ENCODE assay signal across 22 mouse cellular contexts in genomic region chr1:143675734-143676361, GRCm38 (mm10). TPM values are rescaled to one million over a fixed set of nuclear protein-coding genes. Genes with fewer than 3 reads are reported as not detected.
DNase-seq lines count a peak whose midpoint lies in the region; ATAC-seq and TF ChIP-seq lines count a peak whose summit lies in the region.
"Had no signal": no experiment of that assay in that cellular context is flagged by ENCODE, and none has a peak within 500 bp of the region (broad histone marks: within the 10 kb centered on the region; RNA-seq: fewer than 3 reads in every experiment).

No protein-coding gene starts in this region.

- no peak overlapping the region for H3K4me3 ChIP-seq in embryonic facial prominence, embryonic 11.5 days (ENCODE audit: low read depth, low read length)
- no peak overlapping the region for H3K4me3 ChIP-seq in embryonic facial prominence, embryonic 10.5 days
- no peak overlapping the region for H3K4me3 ChIP-seq in kidney, postnatal 0 days (replicated peaks; ENCODE audit: low read depth, low read length)
- H3K4me3 ChIP-seq in kidney, adult 2 months (ENCODE audit: insufficient read depth, low read depth, low read length), result no peak overlapping the region
- H3K4me3 ChIP-seq: embryonic facial prominence, embryonic 15.5 days; limb, embryonic 10.5 days; liver, embryonic 13.5 days; midbrain, embryonic 10.5 days had no signal

- no peaks in the 10 kb centered on the region for H3K27me3 ChIP-seq in embryonic facial prominence, embryonic 11.5 days (ENCODE audit: control insufficient read depth, insufficient read depth, low read length)
- H3K27me3 ChIP-seq in embryonic facial prominence, embryonic 10.5 days (replicated peaks; ENCODE audit: low read depth, poor library complexity, severe bottlenecking), result no peaks in the 10 kb centered on the region
- H3K27me3 ChIP-seq in kidney, postnatal 0 days (ENCODE audit: insufficient read depth, low read length), result no peaks in the 10 kb centered on the region
- no peaks in the 10 kb centered on the region for H3K27me3 ChIP-seq in kidney, adult 2 months (replicated peaks; ENCODE audit: control insufficient read depth, insufficient read depth, low read length)
- H3K27me3 ChIP-seq: embryonic facial prominence, embryonic 15.5 days; liver, embryonic 13.5 days had no signal

- no peaks in the 10 kb centered on the region; the same call in 1 of the 2 replicates for H3K36me3 ChIP-seq in embryonic facial prominence, embryonic 11.5 days (replicated peaks; ENCODE audit: control insufficient read depth, insufficient read depth, low read depth, low read length)
- peaks cover 75% of the 10 kb centered on the region for H3K36me3 ChIP-seq in embryonic facial prominence, embryonic 10.5 days (replicated peaks)
- peaks cover 4% of the 10 kb centered on the region; the same call in 1 of the 2 replicates for H3K36me3 ChIP-seq in kidney, postnatal 0 days (ENCODE audit: insufficient read depth, low read length)
- no peaks in the 10 kb centered on the region for H3K36me3 ChIP-seq in kidney, adult 2 months (ENCODE audit: control insufficient read depth, insufficient read depth, low read length)

- WGBS in embryonic facial prominence, embryonic 11.5 days, result 94% methylated on average over 4 of the region's 4 CpGs
- WGBS in embryonic facial prominence, embryonic 10.5 days, result 95% methylated on average over 4 of the region's 4 CpGs
- 87% methylated on average over 4 of the region's 4 CpGs for WGBS in kidney, postnatal 0 days
- WGBS in kidney, adult 2 months, result 89% methylated on average over 4 of the region's 4 CpGs

- H3K9ac ChIP-seq in embryonic facial prominence, embryonic 11.5 days (replicated peaks; ENCODE audit: low read length), result no peak overlapping the region
- no peak overlapping the region for H3K9ac ChIP-seq in kidney, postnatal 0 days (ENCODE audit: low read depth, low read length)
- H3K9ac ChIP-seq: embryonic facial prominence, embryonic 15.5 days; liver, embryonic 13.5 days had no signal

- TF ChIP-seq CTCF in kidney, postnatal 0 days (IDR thresholded peaks at IDR 0.05; ENCODE audit: low read depth), result peak; percentile 31
- no peak for TF ChIP-seq CTCF in kidney, adult 2 months (conservative IDR thresholded peaks at IDR 0.05; ENCODE audit: insufficient read depth, insufficient read length, low read depth, low read length)

- no peak for ATAC-seq in embryonic facial prominence, embryonic 11.5 days (replicated peaks; ENCODE audit: insufficient number of reproducible peaks, low FRiP score, low TSS enrichment, low read depth)
- ATAC-seq in kidney, postnatal 0 days (replicated peaks; ENCODE audit: low FRiP score, low read depth), result no peak
- ATAC-seq in CD4-positive, CD25-positive, alpha-beta regulatory T cell, adult 4 months, result peak; percentile 29

- no peaks in the 10 kb centered on the region for H3K9me3 ChIP-seq in embryonic facial prominence, embryonic 11.5 days (replicated peaks; ENCODE audit: control insufficient read depth, low read length)
- no peaks in the 10 kb centered on the region for H3K9me3 ChIP-seq in embryonic facial prominence, embryonic 10.5 days
- no peaks in the 10 kb centered on the region for H3K9me3 ChIP-seq in kidney, postnatal 0 days (replicated peaks; ENCODE audit: low read length)
- H3K9me3 ChIP-seq: embryonic facial prominence, embryonic 15.5 days; limb, embryonic 10.5 days; liver, embryonic 13.5 days; midbrain, embryonic 10.5 days had no signal

- no peak overlapping the region for H3K4me2 ChIP-seq in embryonic facial prominence, embryonic 11.5 days (ENCODE audit: low read depth, low read length)
- no peak overlapping the region for H3K4me2 ChIP-seq in kidney, postnatal 0 days (ENCODE audit: low read length)
- H3K4me2 ChIP-seq: embryonic facial prominence, embryonic 15.5 days; heart, embryonic 11.5 days; liver, embryonic 13.5 days had no signal

- no peak for TF ChIP-seq POLR2A in kidney, adult 2 months (IDR thresholded peaks at IDR 0.05; ENCODE audit: low read depth, low read length)

- DNase-seq in embryonic facial prominence, embryonic 11.5 days (ENCODE audit: low spot score), result peak; percentile 6
- no peak for DNase-seq in embryonic facial prominence, embryonic 10.5 days (ENCODE audit: low spot score)
- DNase-seq in kidney, postnatal 0 days (ENCODE audit: low spot score), result no peak
- no peak for DNase-seq in kidney, postnatal 4 days
- DNase-seq in brain, embryonic 18.5 days (ENCODE audit: low read depth, low spot score), result peak; percentile 22
- DNase-seq in right cerebral cortex, adult 2 months (ENCODE audit: low spot score in 2 of 2), result no peak
- no peak for DNase-seq in kidney, adult 2 months
- DNase-seq: adrenal gland, postnatal 14 days; cerebellum, postnatal 25 days; gastrocnemius, postnatal 14 days; heart, postnatal 4 days; kidney, postnatal 36 days; layer of hippocampus, postnatal 36 days; liver, embryonic 13.5 days; lung, postnatal 14 days; right cerebral cortex, postnatal 4 days; thymus, adult 2 months had no signal

- H3K27ac ChIP-seq in embryonic facial prominence, embryonic 11.5 days (replicated peaks; ENCODE audit: low read depth, low read length), result no peak overlapping the region
- H3K27ac ChIP-seq in embryonic facial prominence, embryonic 10.5 days (replicated peaks), result no peak overlapping the region
- no peak overlapping the region for H3K27ac ChIP-seq in kidney, postnatal 0 days
- no peak overlapping the region for H3K27ac ChIP-seq in kidney, adult 2 months (ENCODE audit: insufficient read depth, low read depth, low read length)
- H3K27ac ChIP-seq: embryonic facial prominence, embryonic 15.5 days; limb, embryonic 10.5 days; liver, embryonic 13.5 days; midbrain, embryonic 10.5 days had no signal

- H3K4me1 ChIP-seq in embryonic facial prominence, embryonic 11.5 days (ENCODE audit: control insufficient read depth, insufficient read depth, low read length), result no peaks in the 10 kb centered on the region
- no peaks in the 10 kb centered on the region for H3K4me1 ChIP-seq in embryonic facial prominence, embryonic 10.5 days
- H3K4me1 ChIP-seq in kidney, postnatal 0 days (replicated peaks; ENCODE audit: insufficient read depth, low read length), result no peaks in the 10 kb centered on the region
- no peaks in the 10 kb centered on the region for H3K4me1 ChIP-seq in kidney, adult 2 months (ENCODE audit: control insufficient read depth, insufficient read depth, low read length)
- H3K4me1 ChIP-seq: embryonic facial prominence, embryonic 15.5 days; limb, embryonic 10.5 days; liver, embryonic 13.5 days; midbrain, embryonic 10.5 days had no signal

RNA-seq across cellular contexts. Expression of gene Cdc73, which starts 26.8 kb away (rescaled TPM):
- polyA plus RNA-seq in embryonic facial prominence, embryonic 11.5 days (2014; fragmentation: Nextera tagmentation; extraction: Ambion mirVana), result 24.5 and 27.3 TPM in 2 replicates
- 29.0 and 32.8 TPM in 2 replicates for polyA plus RNA-seq in embryonic facial prominence, embryonic 10.5 days (2016; fragmentation: Nextera tagmentation; extraction: Ambion mirVana)
- 20.4 TPM in 2 replicates for polyA plus RNA-seq in kidney, postnatal 0 days (2015; fragmentation: Nextera tagmentation; extraction: Ambion mirVana)
- 10 to 100 TPM; 15.5 to 21.5 TPM for polyA plus RNA-seq in CD4-positive, CD25-positive, alpha-beta regulatory T cell, adult 4 months (2017; shearing (Covaris generic))
- polyA plus RNA-seq in kidney, adult 2 months (2012; rRNA removed), result 2.1 and 4.3 TPM in 2 replicates

RNA-seq across cellular contexts. Expression of gene B3galt2, which starts 35.4 kb away (rescaled TPM):
- polyA plus RNA-seq in embryonic facial prominence, embryonic 11.5 days (2014; fragmentation: Nextera tagmentation; extraction: Ambion mirVana), result 0.35 and 0.74 TPM in 2 replicates
- polyA plus RNA-seq in embryonic facial prominence, embryonic 10.5 days (2016; fragmentation: Nextera tagmentation; extraction: Ambion mirVana), result 0.29 and 0.36 TPM in 2 replicates
- 0.22 and 0.28 TPM in 2 replicates for polyA plus RNA-seq in kidney, postnatal 0 days (2015; fragmentation: Nextera tagmentation; extraction: Ambion mirVana)
- polyA plus RNA-seq in CD4-positive, CD25-positive, alpha-beta regulatory T cell, adult 4 months (2017; shearing (Covaris generic)), result 1 to 10 TPM in 1 of 2 experiments, under 1 TPM in 1; 0.58 to 1.2 TPM
- polyA plus RNA-seq in kidney, adult 2 months (2012; rRNA removed), result 0.41 and 0.50 TPM in 2 replicates

RNA-seq across cellular contexts. Expression of gene Glrx2, which starts 40.3 kb away (rescaled TPM):
- polyA plus RNA-seq in embryonic facial prominence, embryonic 11.5 days (2014; fragmentation: Nextera tagmentation; extraction: Ambion mirVana), result 80.4 and 87.3 TPM in 2 replicates
- polyA plus RNA-seq in embryonic facial prominence, embryonic 10.5 days (2016; fragmentation: Nextera tagmentation; extraction: Ambion mirVana), result 79.3 and 79.7 TPM in 2 replicates
- 113 and 121 TPM in 2 replicates for polyA plus RNA-seq in kidney, postnatal 0 days (2015; fragmentation: Nextera tagmentation; extraction: Ambion mirVana)
- 10 to 100 TPM; 34.4 to 42.8 TPM for polyA plus RNA-seq in CD4-positive, CD25-positive, alpha-beta regulatory T cell, adult 4 months (2017; shearing (Covaris generic))
- 26.6 and 28.5 TPM in 2 replicates for polyA plus RNA-seq in kidney, adult 2 months (2012; rRNA removed)

Comparison
In these comparisons a context has a peak if more than half of its experiments do, and no peak if none do; other contexts are left out.
1. DNase-seq: peak in embryonic facial prominence, embryonic 11.5 days (single experiment) and brain, embryonic 18.5 days (single experiment); none in embryonic facial prominence, embryonic 10.5 days (single experiment), kidney, postnatal 0 days (single experiment), kidney, postnatal 4 days (0 of 2), right cerebral cortex, adult 2 months (0 of 2) and kidney, adult 2 months (single experiment).